Mouse (Mus musculus) MEL (cell line): ENCODE measurements around the gene Mical3. TPM values are rescaled to one million over a fixed set of nuclear protein-coding genes. Genes with fewer than 3 reads are reported as not detected.

Source experiments
- DNase-seq: peaks from one replicate; pipeline ENCODE4 v3.0.0; 2011; ENCODE audit warnings: low read depth, low spot score
- H3K27ac ChIP-seq: 2 replicates; pipeline ENCODE4 v1.5.1; 2012; ENCODE audit warnings: low read depth, mild to moderate bottlenecking, control low read depth, low read length, moderate library complexity; ENCODE audit not compliant: control insufficient read depth
- H3K27me3 ChIP-seq, 2 experiments: fragments of 150-350 bp in 1 of 2; sonication (generic) in 1 of 2; 2 replicates each; pipeline ENCODE4 v1.6.1; 2012; ENCODE audit warnings: low read length in 2 of 2, mild to moderate bottlenecking in 2 of 2, improper control_type of control experiment in 1 of 2, moderate library complexity in 1 of 2; ENCODE audit not compliant: insufficient read depth in 2 of 2, control insufficient read depth in 1 of 2
- H3K36me3 ChIP-seq, 2 experiments: 2 replicates each; pipeline ENCODE4 v1.6.1; 2012 to 2014; ENCODE audit warnings: low read length in 2 of 2, improper control_type of control experiment in 1 of 2, inconsistent platforms in 1 of 2, mild to moderate bottlenecking in 1 of 2; ENCODE audit not compliant: insufficient read depth in 2 of 2, control insufficient read depth in 1 of 2
- H3K4me1 ChIP-seq, 2 experiments: fragments of 150-350 bp in 1 of 2; sonication (generic) in 1 of 2; 2 replicates each; pipeline ENCODE4 v1.6.1; 2012; ENCODE audit warnings: low read length in 2 of 2, improper control_type of control experiment in 1 of 2, mild to moderate bottlenecking in 1 of 2; ENCODE audit not compliant: insufficient read depth in 2 of 2, control insufficient read depth in 1 of 2
- H3K4me3 ChIP-seq, 2 experiments: fragments of 150-350 bp in 1 of 2; sonication (generic) in 1 of 2; 2 replicates each; pipeline ENCODE4 v1.5.1; 2012; ENCODE audit warnings: low read depth in 2 of 2, low read length in 2 of 2, mild to moderate bottlenecking in 2 of 2, moderate library complexity in 2 of 2, control low read depth in 1 of 2, improper control_type of control experiment in 1 of 2; ENCODE audit not compliant: control insufficient read depth in 1 of 2, insufficient read depth in 1 of 2
- H3K79me2 ChIP-seq: 2 replicates; pipeline ENCODE4 v1.6.1; 2012; ENCODE audit warnings: mild to moderate bottlenecking, low read length, moderate library complexity; ENCODE audit not compliant: control insufficient read depth, poor library complexity, insufficient read depth
- H3K9ac ChIP-seq: 2 replicates; pipeline ENCODE4 v1.6.1; 2012; ENCODE audit warnings: low read depth, mild to moderate bottlenecking, control low read depth, low read length, moderate library complexity; ENCODE audit not compliant: control insufficient read depth, poor library complexity, severe bottlenecking
- H3K9me3 ChIP-seq: fragments of 150-350 bp; sonication (generic); replicated peaks from 2 replicates; pipeline ENCODE4 v1.6.1; 2012; ENCODE audit warnings: mild to moderate bottlenecking, low read length, improper control_type of control experiment, moderate library complexity; ENCODE audit not compliant: insufficient read depth
- CHD1 ChIP-seq: IDR thresholded peaks from 2 replicates; pipeline ENCODE4 v1.6.1; 2012; ENCODE audit warnings: low read depth, mild to moderate bottlenecking, inconsistent platforms, low read length, improper control_type of control experiment
- CHD2 ChIP-seq: IDR thresholded peaks from 2 replicates; pipeline ENCODE4 v1.6.1; 2011; ENCODE audit warnings: low read length, improper control_type of control experiment
- CTCF ChIP-seq, 3 experiments: IDR thresholded peaks in 2 of 3; conservative IDR thresholded peaks in 1 of 3; 2 replicates each; pipeline ENCODE4 v1.5.1; 2011 to 2012; ENCODE audit warnings: low read length in 3 of 3, low read depth in 2 of 3, mild to moderate bottlenecking in 2 of 3, improper control_type of control experiment in 1 of 3, inconsistent platforms in 1 of 3, mixed read lengths in 1 of 3, moderate library complexity in 1 of 3; ENCODE audit not compliant: control insufficient read depth in 1 of 3, insufficient read depth in 1 of 3, poor library complexity in 1 of 3, severe bottlenecking in 1 of 3
- ELF1 ChIP-seq: IDR thresholded peaks from 2 replicates; pipeline ENCODE4 v1.6.1; 2014; ENCODE audit warnings: low read depth, mild to moderate bottlenecking, inconsistent platforms, low read length, improper control_type of control experiment, moderate library complexity
- EP300 ChIP-seq, 2 experiments: IDR thresholded peaks; 2 replicates each; pipeline ENCODE4 v1.6.1; 2011; ENCODE audit warnings: improper control_type of control experiment in 2 of 2, low read length in 2 of 2, low read depth in 1 of 2, mild to moderate bottlenecking in 1 of 2
- ETS1 ChIP-seq: IDR thresholded peaks from 2 replicates; pipeline ENCODE4 v1.6.1; 2012; ENCODE audit warnings: low read depth, mild to moderate bottlenecking, inconsistent platforms, low read length, improper control_type of control experiment, moderate library complexity
- GATA1 ChIP-seq: IDR thresholded peaks from 2 replicates; pipeline ENCODE4 v1.6.1; 2011; ENCODE audit warnings: low read depth, low read length, improper control_type of control experiment
- HCFC1 ChIP-seq: IDR thresholded peaks from 2 replicates; pipeline ENCODE4 v1.6.1; 2012; ENCODE audit warnings: low read depth, mild to moderate bottlenecking, inconsistent platforms, low read length, improper control_type of control experiment, moderate library complexity
- JUND ChIP-seq: IDR thresholded peaks from 2 replicates; pipeline ENCODE4 v1.6.1; 2011; ENCODE audit warnings: low read depth, mild to moderate bottlenecking, improper control_type of control experiment, low read length
- MAFK ChIP-seq: IDR thresholded peaks from 2 replicates; pipeline ENCODE4 v1.6.1; 2011; ENCODE audit warnings: low read depth, mild to moderate bottlenecking, low read length, improper control_type of control experiment, borderline replicate concordance
- MAX ChIP-seq: IDR thresholded peaks from 2 replicates; pipeline ENCODE4 v1.6.1; 2011; ENCODE audit warnings: low read length, improper control_type of control experiment
- MAZ ChIP-seq: IDR thresholded peaks from 2 replicates; pipeline ENCODE4 v1.6.1; 2012; ENCODE audit warnings: low read depth, mild to moderate bottlenecking, inconsistent platforms, low read length, improper control_type of control experiment
- MXI1 ChIP-seq: IDR thresholded peaks from 2 replicates; pipeline ENCODE4 v1.6.1; 2011; ENCODE audit warnings: mild to moderate bottlenecking, low read depth, low read length, improper control_type of control experiment
- MYB ChIP-seq: IDR thresholded peaks from 2 replicates; pipeline ENCODE4 v1.6.1; 2011; ENCODE audit warnings: mild to moderate bottlenecking, low read depth, low read length, improper control_type of control experiment
- MYC ChIP-seq: IDR thresholded peaks from 2 replicates; pipeline ENCODE4 v1.6.1; 2011; ENCODE audit warnings: low read depth, mild to moderate bottlenecking, low read length, improper control_type of control experiment, moderate library complexity
- NRF1 ChIP-seq: IDR thresholded peaks from 2 replicates; pipeline ENCODE4 v1.6.1; 2014; ENCODE audit warnings: low read depth, mild to moderate bottlenecking, inconsistent platforms, low read length, improper control_type of control experiment, moderate library complexity; ENCODE audit not compliant: poor library complexity, insufficient read depth, severe bottlenecking
- POLR2A ChIP-seq, 2 experiments: IDR thresholded peaks; 2 replicates each; pipeline ENCODE4 v1.6.1; 2011 to 2012; ENCODE audit warnings: low read length in 2 of 2, mild to moderate bottlenecking in 2 of 2, control low read depth in 1 of 2, improper control_type of control experiment in 1 of 2, low read depth in 1 of 2, moderate library complexity in 1 of 2; ENCODE audit not compliant: control insufficient read depth in 1 of 2, insufficient read depth in 1 of 2, poor library complexity in 1 of 2
- POLR2AphosphoS2 ChIP-seq: IDR thresholded peaks from 2 replicates; pipeline ENCODE4 v1.6.1; 2011; ENCODE audit warnings: low read length, improper control_type of control experiment
- POLR2AphosphoS5 ChIP-seq: IDR thresholded peaks from 2 replicates; pipeline ENCODE4 v1.6.1; 2012; ENCODE audit warnings: low read depth, borderline replicate concordance, mild to moderate bottlenecking, inconsistent platforms, low read length, moderate library complexity, mixed read lengths
- RAD21 ChIP-seq: IDR thresholded peaks from 2 replicates; pipeline ENCODE4 v1.6.1; 2011; ENCODE audit warnings: mild to moderate bottlenecking, low read depth, low read length, improper control_type of control experiment
- RCOR1 ChIP-seq: IDR thresholded peaks from 2 replicates; pipeline ENCODE4 v1.6.1; 2012; ENCODE audit warnings: low read depth, mild to moderate bottlenecking, inconsistent platforms, low read length, improper control_type of control experiment
- TBP ChIP-seq: IDR thresholded peaks from 2 replicates; pipeline ENCODE4 v1.8.0; 2011; ENCODE audit warnings: low read depth, low read length, improper control_type of control experiment
- TCF12 ChIP-seq: IDR thresholded peaks from 2 replicates; pipeline ENCODE4 v1.6.1; 2014; ENCODE audit warnings: low read depth, mild to moderate bottlenecking, inconsistent platforms, low read length, improper control_type of control experiment, moderate library complexity
- USF2 ChIP-seq, 2 experiments: IDR thresholded peaks; 2 replicates each; pipeline ENCODE4 v1.6.1; 2011 to 2012; ENCODE audit warnings: improper control_type of control experiment in 2 of 2, low read length in 2 of 2, borderline replicate concordance in 1 of 2, inconsistent platforms in 1 of 2, low read depth in 1 of 2, mild to moderate bottlenecking in 1 of 2; ENCODE audit not compliant: insufficient read depth in 1 of 2
- ZMIZ1 ChIP-seq: IDR thresholded peaks from 2 replicates; pipeline ENCODE4 v1.6.1; 2012; ENCODE audit warnings: low read depth, mild to moderate bottlenecking, inconsistent platforms, low read length, improper control_type of control experiment, moderate library complexity
- ZNF384 ChIP-seq: IDR thresholded peaks from 2 replicates; pipeline ENCODE4 v1.6.1; 2012; ENCODE audit warnings: low read depth, mild to moderate bottlenecking, inconsistent platforms, low read length, improper control_type of control experiment
- polyA plus RNA-seq, 2 experiments: library from polyadenylated mRNA; stranded (reverse) in 1 of 2; unstranded in 1 of 2; fragments of >175 nt in 1 of 2; fragments of >200 nt in 1 of 2; gene quantifications; 2 replicates each; pipeline versions ENCODE4 v1.2.1 to v1.2.4; 2012; ENCODE audit warnings: low replicate concordance in 2 of 2, low read depth in 1 of 2; ENCODE audit not compliant: insufficient read length in 2 of 2, insufficient read depth in 1 of 2, missing spikeins in 1 of 2
- total RNA-seq: library from RNA; depleted of rRNA; stranded (reverse); fragments of 300-350 nt; gene quantifications from 2 replicates; pipeline ENCODE4 v1.2.3, GENCODE M21; 2012

Mical3 gene
- total and polyA plus RNA-seq, 3 experiments: 19.8 to 125 (median 31.4) TPM

GRCm38 (mm10) chr6:121011709-121012108 lies 119.1 kb downstream of the Mical3 start:
- no peaks in the 10 kb centered on the region for H3K27me3 ChIP-seq
- peaks cover 0 to 5% of the 10 kb centered on the region in 2 experiments; a peak in 2 of 4 replicates for H3K36me3 ChIP-seq
- H3K9me3 ChIP-seq: no peaks in the 10 kb centered on the region
- no peak for TF ChIP-seq NRF1
- no peak for TF ChIP-seq MAX
- TF ChIP-seq ZMIZ1: no peak
- no peak for TF ChIP-seq ZNF384
- TF ChIP-seq MYC: no peak
- no peak for TF ChIP-seq POLR2AphosphoS2
- TF ChIP-seq MAFK: no peak
- TF ChIP-seq MYB: no peak
- TF ChIP-seq CTCF (IDR thresholded peaks at IDR 0.05 in 2 of 3, conservative IDR thresholded peaks at IDR 0.05 in 1 of 3; ENCODE audit: control insufficient read depth in 1 of 3, insufficient read depth in 1 of 3, low read depth in 2 of 3, low read length in 3 of 3, poor library complexity in 1 of 3, severe bottlenecking in 1 of 3): no peak
- no peak for TF ChIP-seq MXI1
- no peak for TF ChIP-seq RAD21
- no peak for TF ChIP-seq POLR2A (IDR thresholded peaks at IDR 0.05; ENCODE audit: control insufficient read depth in 1 of 2, insufficient read depth in 1 of 2, low read depth in 1 of 2, low read length in 2 of 2, poor library complexity in 1 of 2)
- TF ChIP-seq USF2 (IDR thresholded peaks at IDR 0.05; ENCODE audit: borderline replicate concordance in 1 of 2, insufficient read depth in 1 of 2, low read depth in 1 of 2, low read length in 2 of 2): no peak
- no peak for TF ChIP-seq POLR2AphosphoS5
- TF ChIP-seq CHD2: no peak
- DNase-seq: no peak
- no peak overlapping the region for H3K4me3 ChIP-seq
- no peak overlapping the region for H3K9ac ChIP-seq
- H3K79me2 ChIP-seq: no peaks in the 10 kb centered on the region
- no peaks in the 10 kb centered on the region for H3K4me1 ChIP-seq
- H3K27ac ChIP-seq: no peak overlapping the region

GRCm38 (mm10) chr6:121009651-121010050 lies 121.1 kb downstream of the Mical3 start:
- H3K27ac ChIP-seq: no peak overlapping the region
- no peaks in the 10 kb centered on the region for H3K9me3 ChIP-seq
- H3K4me3 ChIP-seq: no peak overlapping the region
- DNase-seq: no peak
- no peaks in the 10 kb centered on the region for H3K4me1 ChIP-seq
- no peak overlapping the region for H3K9ac ChIP-seq
- no peaks in the 10 kb centered on the region for H3K79me2 ChIP-seq
- H3K27me3 ChIP-seq: no peaks in the 10 kb centered on the region
- TF ChIP-seq TBP (no peak), MYC (no peak), GATA1 (no peak), USF2 (IDR thresholded peaks at IDR 0.05; ENCODE audit: borderline replicate concordance in 1 of 2, insufficient read depth in 1 of 2, low read depth in 1 of 2, low read length in 2 of 2) (no peak), ZMIZ1 (no peak), CTCF (IDR thresholded peaks at IDR 0.05 in 2 of 3, conservative IDR thresholded peaks at IDR 0.05 in 1 of 3; ENCODE audit: control insufficient read depth in 1 of 3, insufficient read depth in 1 of 3, low read depth in 2 of 3, low read length in 3 of 3, poor library complexity in 1 of 3, severe bottlenecking in 1 of 3) (no peak), CHD1 (no peak), TCF12 (no peak), EP300 (IDR thresholded peaks at IDR 0.05; ENCODE audit: low read depth in 1 of 2, low read length in 2 of 2) (no peak), ETS1 (no peak), ELF1 (no peak), JUND (no peak), MXI1 (no peak), RCOR1 (no peak), POLR2A (IDR thresholded peaks at IDR 0.05; ENCODE audit: control insufficient read depth in 1 of 2, insufficient read depth in 1 of 2, low read depth in 1 of 2, low read length in 2 of 2, poor library complexity in 1 of 2) (no peak), MAZ (no peak), HCFC1 (no peak)
- TF ChIP-seq, all 39 proteins: peak for 0
- peaks cover 0 to 9% of the 10 kb centered on the region in 2 experiments; a peak in 2 of 4 replicates for H3K36me3 ChIP-seq
